Mouse (Mus musculus): ENCODE measurements at regions not wholly inside any gene's neighbourhood (a gene's known extent, or its start where the extent isn't known, plus 50 kb on each side); places are given as distances from the start of the nearest gene placed in this dataset.

GRCm38 (mm10) chr4:131107127-131107857 is 163.1 kb downstream of the Matn1 start:
- no peak overlapping the region for H3K4me2 ChIP-seq
- no peak overlapping the region for H3K9ac ChIP-seq (ENCODE audit: low read depth, low read length)
- 79% methylated on average over 13 of the region's 13 CpGs for WGBS
- H3K4me3 ChIP-seq (ENCODE audit: low read depth, low read length) = no peak overlapping the region
- no peaks in the 10 kb centered on the region for H3K9me3 ChIP-seq (ENCODE audit: control insufficient read depth, low read length)
- no peak for DNase-seq (ENCODE audit: low spot score)
- ATAC-seq (replicated peaks; ENCODE audit: low FRiP score) = no peak
- H3K27me3 ChIP-seq (replicated peaks; ENCODE audit: control insufficient read depth, insufficient read depth, low read length) = no peaks in the 10 kb centered on the region
- H3K27ac ChIP-seq (ENCODE audit: low read depth, low read length) = no peak overlapping the region
- no peaks in the 10 kb centered on the region for H3K4me1 ChIP-seq (replicated peaks; ENCODE audit: control insufficient read depth, insufficient read depth, low read length)
- no peaks in the 10 kb centered on the region for H3K36me3 ChIP-seq (ENCODE audit: control insufficient read depth, insufficient read depth, low read length)

GRCm38 (mm10) chr4:131112536-131112935 is 168.4 kb downstream of the Matn1 start:
- Histone ChIP-seq H3K27ac (ENCODE audit: low read depth, low read length) (no peak overlapping the region), H3K9me3 (ENCODE audit: control insufficient read depth, low read length) (no peaks in the 10 kb centered on the region), H3K4me2 (no peak overlapping the region), H3K36me3 (ENCODE audit: control insufficient read depth, insufficient read depth, low read length) (no peaks in the 10 kb centered on the region), H3K9ac (ENCODE audit: low read depth, low read length) (no peak overlapping the region), H3K27me3 (replicated peaks; ENCODE audit: control insufficient read depth, insufficient read depth, low read length) (no peaks in the 10 kb centered on the region), H3K4me1 (replicated peaks; ENCODE audit: control insufficient read depth, insufficient read depth, low read length) (no peaks in the 10 kb centered on the region), H3K4me3 (ENCODE audit: low read depth, low read length) (no peak overlapping the region)
- 72% methylated on average over 6 of the region's 6 CpGs for WGBS
- no peak for ATAC-seq (replicated peaks; ENCODE audit: low FRiP score)
- DNase-seq (ENCODE audit: low spot score) = no peak

GRCm38 (mm10) chr4:131113727-131114303 is 169.6 kb downstream of the Matn1 start:
- Histone ChIP-seq H3K27me3 (replicated peaks; ENCODE audit: control insufficient read depth, insufficient read depth, low read length) (no peaks in the 10 kb centered on the region), H3K4me1 (replicated peaks; ENCODE audit: control insufficient read depth, insufficient read depth, low read length) (no peaks in the 10 kb centered on the region), H3K9me3 (ENCODE audit: control insufficient read depth, low read length) (no peaks in the 10 kb centered on the region), H3K4me3 (ENCODE audit: low read depth, low read length) (no peak overlapping the region), H3K36me3 (ENCODE audit: control insufficient read depth, insufficient read depth, low read length) (no peaks in the 10 kb centered on the region), H3K4me2 (no peak overlapping the region), H3K27ac (ENCODE audit: low read depth, low read length) (no peak overlapping the region), H3K9ac (ENCODE audit: low read depth, low read length) (no peak overlapping the region)
- WGBS = 43% methylated on average over 10 of the region's 10 CpGs
- DNase-seq (ENCODE audit: low spot score) = no peak
- no peak for ATAC-seq (replicated peaks; ENCODE audit: low FRiP score)

- Histone ChIP-seq H3K36me3 (ENCODE audit: control insufficient read depth, insufficient read depth, low read length) (no peaks in the 10 kb centered on the region), H3K27ac (ENCODE audit: low read depth, low read length) (no peak overlapping the region), H3K9me3 (ENCODE audit: control insufficient read depth, low read length) (no peaks in the 10 kb centered on the region), H3K9ac (ENCODE audit: low read depth, low read length) (no peak overlapping the region), H3K27me3 (replicated peaks; ENCODE audit: control insufficient read depth, insufficient read depth, low read length) (no peaks in the 10 kb centered on the region), H3K4me3 (ENCODE audit: low read depth, low read length) (no peak overlapping the region), H3K4me2 (no peak overlapping the region), H3K4me1 (replicated peaks; ENCODE audit: control insufficient read depth, insufficient read depth, low read length) (no peaks in the 10 kb centered on the region)
- peak; percentile 66 for DNase-seq (ENCODE audit: low spot score)
- 11% methylated on average over 5 of the region's 5 CpGs for WGBS
- ATAC-seq (replicated peaks; ENCODE audit: low FRiP score) = no peak
Measured at GRCm38 (mm10) chr4:131115247-131115646, 171.1 kb downstream of the Matn1 start.

- Histone ChIP-seq H3K9me3 (ENCODE audit: control insufficient read depth, low read length) (no peaks in the 10 kb centered on the region), H3K36me3 (ENCODE audit: control insufficient read depth, insufficient read depth, low read length) (no peaks in the 10 kb centered on the region), H3K4me1 (replicated peaks; ENCODE audit: control insufficient read depth, insufficient read depth, low read length) (no peaks in the 10 kb centered on the region), H3K4me2 (no peak overlapping the region), H3K27me3 (replicated peaks; ENCODE audit: control insufficient read depth, insufficient read depth, low read length) (no peaks in the 10 kb centered on the region), H3K27ac (ENCODE audit: low read depth, low read length) (no peak overlapping the region), H3K9ac (ENCODE audit: low read depth, low read length) (no peak overlapping the region), H3K4me3 (ENCODE audit: low read depth, low read length) (no peak overlapping the region)
- DNase-seq (ENCODE audit: low spot score) = no peak
- WGBS = 66% methylated on average over 4 of the region's 4 CpGs
- ATAC-seq (replicated peaks; ENCODE audit: low FRiP score) = no peak
Measured at GRCm38 (mm10) chr4:131118586-131118985, 174.4 kb downstream of the Matn1 start.

- no peak overlapping the region for H3K4me3 ChIP-seq (ENCODE audit: low read depth, low read length)
- ATAC-seq (replicated peaks; ENCODE audit: low FRiP score) = no peak
- H3K27ac ChIP-seq (ENCODE audit: low read depth, low read length) = no peak overlapping the region
- no peak overlapping the region for H3K4me2 ChIP-seq
- H3K4me1 ChIP-seq (replicated peaks; ENCODE audit: control insufficient read depth, insufficient read depth, low read length) = no peaks in the 10 kb centered on the region
- no peak overlapping the region for H3K9ac ChIP-seq (ENCODE audit: low read depth, low read length)
- 81% methylated on average over 2 of the region's 2 CpGs for WGBS
- DNase-seq (ENCODE audit: low spot score) = no peak
- H3K9me3 ChIP-seq (ENCODE audit: control insufficient read depth, low read length) = no peaks in the 10 kb centered on the region
- H3K36me3 ChIP-seq (ENCODE audit: control insufficient read depth, insufficient read depth, low read length) = no peaks in the 10 kb centered on the region
- no peaks in the 10 kb centered on the region for H3K27me3 ChIP-seq (replicated peaks; ENCODE audit: control insufficient read depth, insufficient read depth, low read length)
Measured at GRCm38 (mm10) chr4:131119621-131120020, 175.4 kb downstream of the Matn1 start.

GRCm38 (mm10) chr4:131120680-131121079 is 176.5 kb downstream of the Matn1 start:
- ATAC-seq (replicated peaks; ENCODE audit: low FRiP score) = no peak
- no peaks in the 10 kb centered on the region for H3K36me3 ChIP-seq (ENCODE audit: control insufficient read depth, insufficient read depth, low read length)
- no peak overlapping the region for H3K27ac ChIP-seq (ENCODE audit: low read depth, low read length)
- no peak for DNase-seq (ENCODE audit: low spot score)
- no peaks in the 10 kb centered on the region for H3K4me1 ChIP-seq (replicated peaks; ENCODE audit: control insufficient read depth, insufficient read depth, low read length)
- H3K4me3 ChIP-seq (ENCODE audit: low read depth, low read length) = no peak overlapping the region
- H3K9ac ChIP-seq (ENCODE audit: low read depth, low read length) = no peak overlapping the region
- no peaks in the 10 kb centered on the region for H3K27me3 ChIP-seq (replicated peaks; ENCODE audit: control insufficient read depth, insufficient read depth, low read length)
- H3K9me3 ChIP-seq (ENCODE audit: control insufficient read depth, low read length) = no peaks in the 10 kb centered on the region
- H3K4me2 ChIP-seq = no peak overlapping the region
- WGBS = 79% methylated on average over 5 of the region's 5 CpGs

GRCm38 (mm10) chr4:131125975-131126374 is 181.8 kb downstream of the Matn1 start:
- no peaks in the 10 kb centered on the region for H3K36me3 ChIP-seq (ENCODE audit: control insufficient read depth, insufficient read depth, low read length)
- H3K4me1 ChIP-seq (replicated peaks; ENCODE audit: control insufficient read depth, insufficient read depth, low read length) = no peaks in the 10 kb centered on the region
- DNase-seq (ENCODE audit: low spot score) = no peak
- no peak overlapping the region for H3K9ac ChIP-seq (ENCODE audit: low read depth, low read length)
- H3K27ac ChIP-seq (ENCODE audit: low read depth, low read length) = no peak overlapping the region
- no peak for ATAC-seq (replicated peaks; ENCODE audit: low FRiP score)
- no peaks in the 10 kb centered on the region for H3K27me3 ChIP-seq (replicated peaks; ENCODE audit: control insufficient read depth, insufficient read depth, low read length)
- H3K4me2 ChIP-seq = no peak overlapping the region
- no peaks in the 10 kb centered on the region for H3K9me3 ChIP-seq (ENCODE audit: control insufficient read depth, low read length)
- 48% methylated on average over 7 of the region's 7 CpGs for WGBS
- H3K4me3 ChIP-seq (ENCODE audit: low read depth, low read length) = no peak overlapping the region

- no peaks in the 10 kb centered on the region for H3K36me3 ChIP-seq (ENCODE audit: control insufficient read depth, insufficient read depth, low read length)
- DNase-seq (ENCODE audit: low spot score) (no peak), ATAC-seq (replicated peaks; ENCODE audit: low FRiP score) (no peak)
- 62% methylated on average over 6 of the region's 6 CpGs for WGBS
- H3K9ac ChIP-seq (ENCODE audit: low read depth, low read length) = no peak overlapping the region
- no peaks in the 10 kb centered on the region for H3K4me1 ChIP-seq (replicated peaks; ENCODE audit: control insufficient read depth, insufficient read depth, low read length)
- H3K9me3 ChIP-seq (ENCODE audit: control insufficient read depth, low read length) = no peaks in the 10 kb centered on the region
- no peak overlapping the region for H3K4me3 ChIP-seq (ENCODE audit: low read depth, low read length)
- no peak overlapping the region for H3K4me2 ChIP-seq
- H3K27ac ChIP-seq (ENCODE audit: low read depth, low read length) = no peak overlapping the region
- H3K27me3 ChIP-seq (replicated peaks; ENCODE audit: control insufficient read depth, insufficient read depth, low read length) = no peaks in the 10 kb centered on the region
Measured at GRCm38 (mm10) chr4:131126901-131127300, 182.7 kb downstream of the Matn1 start.
